Mouse (Mus musculus) adrenal gland, postnatal 36 days (tissue): ENCODE measurements around the gene Vgll2. TPM values are rescaled to one million over a fixed set of nuclear protein-coding genes. Genes with fewer than 3 reads are reported as not detected.

ENCODE experiments used
- microRNA-seq: library from miRNA; unstranded; fragments of <30 nt; microRNA quantifications from one replicate; pipeline ENCODE4 v1.2.0, GENCODE M21; 2021
- total RNA-seq, 2 experiments: library from RNA; stranded (reverse); gene quantifications; 2 replicates each; pipeline ENCODE4 v1.2.3; 2021

Gene Vgll2
- total RNA-seq, 2 experiments from 2014 or later = not detected

Small RNA genes within 50 kb of the gene (microRNA-seq; reads per million reads assigned to microRNA genes)
- not detected for gene Gm24084

Other genes starting within 250 kb of the Vgll2 start
- gene Ros1, start 172.7 kb downstream of the Vgll2 start, total RNA-seq = under 1 TPM in 1 of 2 experiments, not detected in 1; 0.03 TPM
- gene Dcbld1, start 211.1 kb downstream of the Vgll2 start, total RNA-seq = 1 to 10 TPM; 4.2 to 4.3 TPM